Mouse (Mus musculus) mouse embryonic stem cell (cell line): ENCODE measurements around the gene Hdac4.

Source experiments
- in situ Hi-C, 2 experiments: fragments of 300-500 bp; cut with MboI; formaldehyde crosslinking; loops; 1 replicate in 1 of 2; 3 replicates in 1 of 2; pipeline ENCODE4 v1.14.3; 2019 to 2020; ENCODE audit warnings: low sequenced_read_pairs in 2 of 2, low pct_unique_long_range_greater_than_20kb in 1 of 2, mixed read lengths in 1 of 2; ENCODE audit not compliant: unreplicated experiment in 1 of 2

Hdac4 gene

DNA sequence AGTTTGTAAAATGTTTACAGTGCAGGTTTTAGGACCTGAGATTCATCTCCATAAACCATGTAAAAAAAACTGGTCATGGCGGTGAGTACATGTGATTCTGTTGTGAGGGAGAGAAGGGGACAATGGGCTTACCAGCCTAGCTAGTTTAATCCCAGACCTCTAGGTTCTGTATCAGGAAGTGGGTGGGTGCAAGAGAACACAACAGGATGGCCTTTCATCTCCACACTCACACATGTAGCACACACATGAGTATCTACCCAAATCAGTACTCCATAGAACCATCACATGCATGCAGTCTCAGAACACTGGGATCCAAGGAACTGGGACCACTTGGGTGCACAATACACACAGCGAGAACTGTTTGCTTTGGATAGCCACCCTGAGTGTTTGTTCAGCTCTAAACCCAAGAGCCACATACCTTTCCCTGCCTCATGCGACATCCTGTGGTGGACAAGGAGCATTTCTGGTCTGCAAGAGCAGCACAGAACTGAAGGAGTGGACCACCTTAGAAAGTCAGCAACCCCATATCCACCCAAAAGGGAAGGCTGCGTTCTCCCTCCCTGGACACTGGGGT, 143.9 kb downstream of the Hdac4 start:
- in situ Hi-C loops: no loop called here

DNA sequence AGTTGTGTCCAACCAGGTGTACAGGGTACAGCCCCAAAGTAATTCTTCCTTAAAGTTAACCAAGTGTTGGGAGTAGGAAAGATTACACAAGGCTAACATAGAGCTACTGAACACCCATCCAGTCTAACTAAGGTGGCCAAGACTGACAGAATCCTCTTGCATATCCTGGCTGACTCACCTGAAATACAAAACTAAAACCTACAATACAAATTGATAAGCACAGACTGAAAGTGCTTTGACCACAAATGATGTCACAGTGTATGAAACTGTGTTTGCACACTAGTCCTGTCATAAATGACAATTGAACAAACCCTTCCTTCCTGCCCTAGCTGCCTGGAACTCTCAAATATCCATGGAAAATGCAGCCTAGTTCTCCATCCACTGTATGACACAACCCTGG, 144.5 kb downstream of the Hdac4 start:
- in situ Hi-C loops: no loop called here

- in situ Hi-C loops: no loop called here
Observed at GRCm38 (mm10) chr1:92050566-92050965, 144.9 kb downstream of the Hdac4 start.

DNA sequence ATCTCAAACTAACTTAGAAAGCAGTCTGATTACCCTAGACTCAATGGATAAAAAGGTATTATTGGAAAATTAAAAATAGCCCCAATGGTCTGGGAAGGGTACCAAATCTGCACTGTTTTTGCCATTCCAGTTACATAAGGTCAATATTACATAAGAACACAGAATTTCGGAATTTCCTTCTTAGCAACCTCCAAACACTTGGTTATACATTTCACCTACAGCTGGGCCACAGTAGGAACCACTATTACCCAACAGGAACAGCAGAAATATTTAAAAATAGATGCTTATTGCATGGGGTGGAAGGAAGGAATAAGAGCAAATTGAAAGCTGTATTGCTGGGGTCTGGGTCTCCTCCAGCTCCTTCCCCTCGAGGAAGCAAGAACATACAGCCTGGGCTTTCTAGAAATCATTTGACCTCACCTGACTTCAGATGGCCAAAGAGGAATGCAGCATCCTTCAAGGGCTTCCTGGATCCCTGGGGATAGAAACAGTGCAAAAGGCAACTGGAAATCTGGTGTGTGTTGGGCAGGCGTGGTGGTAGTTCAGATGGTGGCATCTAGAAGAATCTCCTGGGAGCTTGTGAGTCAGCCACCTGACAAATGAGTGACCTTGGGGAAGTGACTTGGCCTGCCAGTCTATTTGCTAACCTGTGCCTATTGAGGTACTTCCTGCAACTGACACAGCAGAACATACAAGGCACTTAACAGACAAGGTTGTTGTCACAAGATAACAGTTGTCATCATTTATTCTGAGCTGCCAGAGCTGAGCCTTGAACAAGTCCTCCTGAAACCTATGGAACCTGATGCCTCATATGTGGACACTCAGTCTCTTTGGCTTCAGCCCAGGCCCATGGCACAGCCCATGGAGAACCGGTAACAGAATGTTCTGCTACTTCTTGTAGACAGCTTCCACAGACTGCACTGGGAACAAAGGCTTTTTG, 146.8 kb downstream of the Hdac4 start:
- in situ Hi-C loops: no loop called here

DNA sequence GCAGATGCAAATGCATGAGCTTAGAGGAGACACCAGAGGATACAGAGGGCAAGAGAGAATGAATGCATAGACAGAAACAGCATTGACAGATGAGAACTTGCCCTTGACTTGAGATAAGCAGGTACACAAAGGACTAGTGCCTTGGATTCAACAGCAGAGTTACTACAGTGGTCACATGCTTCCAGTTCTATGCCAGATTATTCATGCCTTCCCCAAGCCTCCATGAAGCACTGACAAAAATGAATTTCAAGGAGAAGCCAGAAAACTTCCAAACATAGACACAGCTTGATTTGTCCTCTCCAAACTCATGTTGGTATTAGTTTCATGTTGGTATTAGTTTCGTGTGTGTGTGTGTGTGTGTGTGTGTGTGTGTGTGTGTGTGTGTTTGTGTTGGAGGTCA, 149.8 kb downstream of the Hdac4 start:
- in situ Hi-C loops: no loop called here

DNA sequence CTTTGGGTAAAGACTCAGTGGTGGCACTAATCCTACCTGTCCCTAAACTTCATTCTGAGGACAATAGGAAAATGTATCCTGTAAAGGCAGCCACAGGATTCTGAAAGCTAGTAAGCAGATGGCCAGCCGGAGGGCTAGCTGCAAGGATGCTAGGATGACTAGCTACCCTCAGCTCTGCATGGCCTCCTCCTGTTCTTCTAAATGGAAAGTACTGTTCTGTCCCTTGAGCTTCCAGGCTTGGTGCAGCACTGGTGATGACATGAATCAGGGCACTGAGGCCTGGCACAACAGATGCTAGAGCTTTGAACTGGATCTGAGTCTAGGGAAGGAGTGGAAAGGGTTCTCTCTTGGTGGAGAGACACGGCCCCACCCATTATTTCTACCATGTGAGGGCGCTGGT, 150.6 kb downstream of the Hdac4 start:
- in situ Hi-C loops: no loop called here

GRCm38 (mm10) chr1:92043989-92044388, 151.5 kb downstream of the Hdac4 start:
- in situ Hi-C loops: no loop called here

DNA sequence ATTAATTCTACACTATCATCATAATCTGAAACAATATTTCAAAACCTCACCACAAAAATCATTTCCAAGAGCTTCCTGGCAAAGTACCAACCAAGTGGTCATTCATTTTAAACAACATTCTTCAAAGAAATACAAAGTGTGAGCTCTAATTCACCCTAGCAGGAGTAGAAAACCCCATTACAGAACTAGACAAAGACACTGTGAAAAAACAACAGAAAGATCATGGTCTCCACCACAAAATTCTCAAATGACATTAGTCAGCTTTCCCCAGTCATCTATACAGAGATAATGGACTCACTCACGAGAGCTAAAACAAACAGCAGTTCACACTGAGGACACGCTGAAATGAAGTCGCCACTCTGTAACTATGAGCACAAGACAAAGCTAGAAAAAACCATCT, 153.4 kb downstream of the Hdac4 start:
- in situ Hi-C loops: no loop called here

- in situ Hi-C loops: no loop called here
Observed at GRCm38 (mm10) chr1:92041290-92041689, 154.2 kb downstream of the Hdac4 start.

DNA sequence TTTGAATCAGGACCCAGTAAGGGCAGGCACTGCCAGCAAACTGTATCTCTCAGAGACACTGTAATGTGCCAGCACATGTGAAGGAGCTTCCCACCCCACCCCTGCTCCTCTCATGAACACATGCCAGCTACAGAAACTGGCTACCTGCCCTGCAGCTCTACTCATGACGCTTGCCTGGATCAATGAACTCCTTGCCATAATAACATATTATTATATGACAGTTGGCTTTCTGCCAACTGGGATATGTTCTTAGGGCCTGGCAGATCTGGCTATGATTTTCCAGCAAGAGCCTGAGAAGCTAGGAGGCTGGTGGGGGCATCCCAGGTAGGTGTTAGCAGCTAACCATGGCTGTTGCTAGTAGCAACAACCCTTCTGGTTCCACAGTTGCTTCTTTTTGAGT, 156.8 kb downstream of the Hdac4 start:
- in situ Hi-C loops: no loop called here

DNA sequence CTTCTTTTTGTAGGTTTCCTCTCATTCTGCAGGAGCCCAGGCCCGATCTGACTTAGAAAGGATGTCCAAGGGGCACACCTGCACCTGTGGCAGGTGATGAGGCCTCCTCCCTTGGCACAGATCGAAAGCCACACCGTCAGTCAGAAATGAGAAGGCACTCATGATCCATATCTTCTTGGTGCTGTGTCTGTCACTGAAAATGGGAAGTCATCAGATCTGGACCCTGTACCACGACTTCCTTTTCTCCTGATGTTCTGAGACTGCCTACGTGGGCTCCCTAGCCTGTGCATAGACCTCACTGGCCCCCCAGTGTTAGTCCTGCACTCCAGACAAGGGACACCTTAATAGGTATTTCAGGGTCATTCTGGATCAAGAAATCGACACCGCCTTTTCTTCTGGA, 158.5 kb downstream of the Hdac4 start:
- in situ Hi-C loops: no loop called here

- in situ Hi-C loops: no loop called here
Observed at GRCm38 (mm10) chr1:92035770-92036169, 159.7 kb downstream of the Hdac4 start.

- in situ Hi-C loops: no loop called here
Observed at GRCm38 (mm10) chr1:92034247-92034646, 161.3 kb downstream of the Hdac4 start.

DNA sequence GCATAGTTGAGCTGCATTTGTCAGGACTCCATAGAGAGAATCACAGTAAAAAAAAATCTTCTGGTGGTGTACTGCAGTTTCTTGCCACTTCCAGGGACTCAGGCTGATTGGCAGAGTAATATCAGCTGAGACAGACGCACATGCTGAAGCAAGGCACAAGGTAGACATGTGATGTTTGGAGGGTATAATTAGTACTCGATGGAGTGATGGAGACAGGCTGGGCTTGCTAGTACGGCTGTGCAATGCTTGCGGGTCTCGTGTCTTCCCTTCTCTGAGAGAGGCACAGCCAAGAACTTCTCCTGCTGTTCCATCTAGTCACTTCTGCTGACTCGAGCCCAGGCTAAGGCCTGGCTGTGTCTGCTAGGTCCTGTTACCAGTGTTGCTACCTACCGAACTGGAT, 162.0 kb downstream of the Hdac4 start:
- in situ Hi-C loops: no loop called here

GRCm38 (mm10) chr1:92030541-92030940, 165.0 kb downstream of the Hdac4 start:
- in situ Hi-C loops: no loop called here

- in situ Hi-C loops: no loop called here
Observed at GRCm38 (mm10) chr1:92028158-92028557, 167.3 kb downstream of the Hdac4 start.

GRCm38 (mm10) chr1:92026351-92026750, 169.1 kb downstream of the Hdac4 start:
- in situ Hi-C loops: no loop called here

DNA sequence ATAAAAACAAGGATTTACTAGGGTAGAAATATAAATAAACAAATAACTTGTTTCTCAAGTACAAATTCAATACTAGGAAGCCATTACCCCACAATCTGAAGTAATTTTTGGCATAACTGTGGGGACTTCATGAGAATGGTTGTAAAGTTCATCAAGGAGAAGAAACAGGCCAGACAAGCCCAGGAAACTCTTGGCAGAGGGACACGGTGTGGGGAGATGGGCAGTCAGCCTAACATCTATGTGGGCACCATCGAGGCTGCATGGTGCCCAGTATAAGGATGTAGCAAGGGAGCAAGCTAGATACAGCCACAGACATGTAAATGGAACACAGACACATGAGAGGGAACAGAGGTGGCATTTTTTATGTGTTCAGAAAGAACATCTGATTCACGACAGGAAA, 171.6 kb downstream of the Hdac4 start:
- in situ Hi-C loops: no loop called here

GRCm38 (mm10) chr1:92022009-92022408, 173.5 kb downstream of the Hdac4 start:
- in situ Hi-C loops: no loop called here
